Mouse (Mus musculus) limb, embryonic 11.5 days (tissue): ENCODE measurements around the gene Otop2. TPM values are rescaled to one million over a fixed set of nuclear protein-coding genes. Genes with fewer than 3 reads are reported as not detected.
A peak's percentile ranks its signal among the peaks of the same experiment; 100 is the strongest.

Experiments
- ATAC-seq: fragments of 200-750 bp; cut with Nextera tagmentation; 2 replicates; pipeline ENCODE4 v1.8.0; 2017; ENCODE audit warnings: low read depth; ENCODE audit not compliant: insufficient number of reproducible peaks, low FRiP score, low TSS enrichment
- DNase-seq: peaks from one replicate; pipeline ENCODE4 v3.0.0-alpha.2; 2015; ENCODE audit warnings: low spot score
- H3K27ac ChIP-seq: fragments of 300-500 bp; sonication (generic); replicated peaks from 2 replicates; pipeline ENCODE4 v1.5.1; 2014; ENCODE audit warnings: low read depth, mild to moderate bottlenecking, low read length
- H3K27me3 ChIP-seq: fragments of 300-500 bp; sonication (generic); 2 replicates; pipeline ENCODE4 v1.6.1; 2014; ENCODE audit warnings: mild to moderate bottlenecking, low read length, mixed read lengths; ENCODE audit not compliant: control insufficient read depth, insufficient read depth
- H3K36me3 ChIP-seq: fragments of 300-500 bp; sonication (generic); 2 replicates; pipeline ENCODE4 v1.6.1; 2014; ENCODE audit warnings: mild to moderate bottlenecking, low read length, moderate library complexity, mixed read lengths; ENCODE audit not compliant: control insufficient read depth, insufficient read depth
- H3K4me1 ChIP-seq: fragments of 300-500 bp; sonication (generic); 2 replicates; pipeline ENCODE4 v1.6.1; 2014; ENCODE audit warnings: low read length, mixed read lengths; ENCODE audit not compliant: control insufficient read depth, insufficient read depth
- H3K4me2 ChIP-seq: fragments of 300-500 bp; sonication (generic); 2 replicates; pipeline ENCODE4 v1.6.1; 2014; ENCODE audit warnings: low read depth, mild to moderate bottlenecking, moderate library complexity; ENCODE audit not compliant: severe bottlenecking
- H3K4me3 ChIP-seq: fragments of 300-500 bp; sonication (generic); 2 replicates; pipeline ENCODE4 v1.5.1; 2014; ENCODE audit warnings: low read depth, low read length
- H3K9ac ChIP-seq: fragments of 300-500 bp; sonication (generic); 2 replicates; pipeline ENCODE4 v1.6.1; 2014; ENCODE audit warnings: mild to moderate bottlenecking, low read length
- H3K9me3 ChIP-seq: fragments of 300-500 bp; sonication (generic); 2 replicates; pipeline ENCODE4 v1.6.1; 2016; ENCODE audit warnings: low read length; ENCODE audit not compliant: control insufficient read depth
- WGBS: fragments of 180-500 bp; shearing (Covaris S2); extraction: QIAGEN DNeasy Blood & Tissue Kit; methylation state at CpG from one replicate; pipeline ENCODE4 v1.1.7; 2014; 5-methylcytosine and 5-hydroxymethylcytosine counted together
- polyA plus RNA-seq: library from polyadenylated mRNA; unstranded; fragments of >200 nt; fragmentation: Nextera tagmentation; extraction: Ambion mirVana; gene quantifications from 2 replicates; pipeline ENCODE4 v1.2.1, GENCODE M21; 2014

The Otop2 gene
- polyA plus RNA-seq, 1 experiment from 2014 or later, result not detected

GRCm38 (mm10) chr11:115317204-115317603, 10.2 kb downstream of the Otop2 start:
- 54% methylated on average over 7 of the region's 7 CpGs for WGBS
- H3K4me2 ChIP-seq, result no peak overlapping the region
- no peak overlapping the region for H3K4me3 ChIP-seq
- ATAC-seq (no peak), DNase-seq (no peak)
- 0 out of 2 replicates have a peak, but pooled peaks cover 2% of the 10 kb centered on the region for H3K4me1 ChIP-seq
- no peaks in the 10 kb centered on the region for H3K9me3 ChIP-seq
- H3K36me3 ChIP-seq, result no peaks in the 10 kb centered on the region
- no peak overlapping the region for H3K27ac ChIP-seq
- H3K27me3 ChIP-seq, result peaks cover 81% of the 10 kb centered on the region
- no peak overlapping the region for H3K9ac ChIP-seq

GRCm38 (mm10) chr11:115318245-115319027, 11.5 kb downstream of the Otop2 start:
- H3K4me2 ChIP-seq, result no peak overlapping the region
- no peaks in the 10 kb centered on the region for H3K9me3 ChIP-seq
- peak overlapping the region; percentile 5; the same call in 1 of the 2 replicates for H3K4me3 ChIP-seq
- H3K27ac ChIP-seq, result no peak overlapping the region
- ATAC-seq (no peak), DNase-seq (peak; percentile 33)
- H3K36me3 ChIP-seq, result no peaks in the 10 kb centered on the region
- no peak overlapping the region for H3K9ac ChIP-seq
- WGBS, result 3% methylated on average over 63 of the region's 63 CpGs
- 0 out of 2 replicates have a peak, but pooled peaks cover 2% of the 10 kb centered on the region for H3K4me1 ChIP-seq
- H3K27me3 ChIP-seq, result peaks cover 92% of the 10 kb centered on the region

- H3K27ac ChIP-seq, result no peak overlapping the region
- H3K9ac ChIP-seq, result no peak overlapping the region
- H3K4me1 ChIP-seq, result 0 out of 2 replicates have a peak, but pooled peaks cover 2% of the 10 kb centered on the region
- DNase-seq, result no peak
- no peak overlapping the region for H3K4me3 ChIP-seq
- 7% methylated on average over 18 of the region's 18 CpGs for WGBS
- no peak for ATAC-seq
- H3K36me3 ChIP-seq, result no peaks in the 10 kb centered on the region
- H3K9me3 ChIP-seq, result no peaks in the 10 kb centered on the region
- no peak overlapping the region for H3K4me2 ChIP-seq
- H3K27me3 ChIP-seq, result peaks cover 98% of the 10 kb centered on the region
These were observed 12.9 kb downstream of the Otop2 start for GRCm38 (mm10) chr11:115319704-115320383.

GRCm38 (mm10) chr11:115321906-115322693, 15.1 kb downstream of the Otop2 start, which contains the start of gene Ush1g:
Gene Ush1g (minus strand): TSS chr11:115322041.
- Histone ChIP-seq H3K27ac (no peak within 1 kb of the TSS), H3K4me3 (no peak within 1 kb of the TSS), H3K9me3 (no peaks in the 10 kb centered on the region), H3K27me3 (peaks cover 75% of the 10 kb centered on the region), H3K4me2 (no peak within 1 kb of the TSS), H3K9ac (no peak within 1 kb of the TSS), H3K36me3 (no peaks in the 10 kb centered on the region), H3K4me1 (0 out of 2 replicates have a peak, but pooled peaks cover 2% of the 10 kb centered on the region)
- WGBS, result 5% methylated on average over 35 of the region's 35 CpGs
- peak; percentile 86 for DNase-seq
- peak; percentile 58; the same call in 1 of the 2 replicates for ATAC-seq

GRCm38 (mm10) chr11:115323354-115323753, 16.4 kb downstream of the Otop2 start:
- ATAC-seq, result no peak
- H3K36me3 ChIP-seq, result no peaks in the 10 kb centered on the region
- H3K4me3 ChIP-seq, result no peak overlapping the region
- H3K9me3 ChIP-seq, result no peaks in the 10 kb centered on the region
- peaks cover 63% of the 10 kb centered on the region for H3K27me3 ChIP-seq
- H3K27ac ChIP-seq, result no peak overlapping the region
- H3K4me2 ChIP-seq, result no peak overlapping the region
- WGBS, result 14% methylated on average over 32 of the region's 32 CpGs
- H3K9ac ChIP-seq, result no peak overlapping the region
- peak; percentile 26 for DNase-seq
- H3K4me1 ChIP-seq, result 0 out of 2 replicates have a peak, but pooled peaks cover 2% of the 10 kb centered on the region

GRCm38 (mm10) chr11:115326730-115327129, 19.8 kb downstream of the Otop2 start:
- Histone ChIP-seq H3K9ac (no peak overlapping the region), H3K4me2 (no peak overlapping the region), H3K4me3 (no peak overlapping the region), H3K27me3 (peaks cover 30% of the 10 kb centered on the region), H3K27ac (no peak overlapping the region), H3K9me3 (no peaks in the 10 kb centered on the region), H3K36me3 (no peaks in the 10 kb centered on the region), H3K4me1 (0 out of 2 replicates have a peak, but pooled peaks cover 2% of the 10 kb centered on the region)
- DNase-seq (peak; percentile 27), ATAC-seq (no peak)
- WGBS, result 51% methylated on average over 7 of the region's 7 CpGs

- Histone ChIP-seq H3K4me1 (no peaks in the 10 kb centered on the region), H3K27me3 (peaks cover 13% of the 10 kb centered on the region), H3K4me2 (no peak overlapping the region), H3K27ac (no peak overlapping the region), H3K36me3 (no peaks in the 10 kb centered on the region), H3K9me3 (no peaks in the 10 kb centered on the region), H3K9ac (no peak overlapping the region), H3K4me3 (no peak overlapping the region)
- WGBS, result 71% methylated on average over 15 of the region's 15 CpGs
- no peak for DNase-seq
- ATAC-seq, result no peak
These were observed 22.4 kb downstream of the Otop2 start for GRCm38 (mm10) chr11:115329339-115329738.

GRCm38 (mm10) chr11:115334531-115334930, 27.6 kb downstream of the Otop2 start, which contains the start of gene Otop3:
Gene Otop3 (plus strand): TSS chr11:115334731.
- no peak for DNase-seq
- H3K4me3 ChIP-seq, result no peak within 1 kb of the TSS
- H3K9ac ChIP-seq, result no peak within 1 kb of the TSS
- 5% methylated on average over 29 of the region's 29 CpGs for WGBS
- no peak within 1 kb of the TSS for H3K27ac ChIP-seq
- no peaks in the 10 kb centered on the region for H3K36me3 ChIP-seq
- no peak for ATAC-seq
- H3K4me1 ChIP-seq, result no peaks in the 10 kb centered on the region
- no peak within 1 kb of the TSS for H3K4me2 ChIP-seq
- no peaks in the 10 kb centered on the region for H3K9me3 ChIP-seq
- H3K27me3 ChIP-seq, result peaks cover 33% of the 10 kb centered on the region
